Mouse (Mus musculus) embryonic fibroblast, embryonic 13.5 days (primary cell): ENCODE results near the gene Cldn34b2. TPM values are rescaled to one million over a fixed set of nuclear protein-coding genes. Genes with fewer than 3 reads are reported as not detected.
"Not testable (repeated sequence)": the region's sequence is repeated elsewhere in the genome, so short reads cannot be mapped to it uniquely, and the experiment has no call there.

Experiments used
- H3K27ac ChIP-seq: 2 replicates; pipeline ENCODE4 v1.5.1; 2012; ENCODE audit warnings: low read length, control low read depth, inconsistent platforms; ENCODE audit not compliant: insufficient read depth
- H3K4me1 ChIP-seq: 2 replicates; pipeline ENCODE4 v1.6.1; 2011; ENCODE audit warnings: low read length; ENCODE audit not compliant: control insufficient read depth, insufficient read depth
- H3K4me3 ChIP-seq: 2 replicates; pipeline ENCODE4 v1.5.1; 2011; ENCODE audit warnings: mild to moderate bottlenecking, control low read depth, low read length; ENCODE audit not compliant: insufficient read depth
- CTCF ChIP-seq: IDR thresholded peaks from 2 replicates; pipeline ENCODE4 v1.5.1; 2011; ENCODE audit warnings: mild to moderate bottlenecking, control low read depth, low read length, moderate library complexity, borderline replicate concordance; ENCODE audit not compliant: insufficient read depth
- POLR2A ChIP-seq: IDR thresholded peaks from 2 replicates; pipeline ENCODE4 v1.6.1; 2011; ENCODE audit warnings: low read depth, mild to moderate bottlenecking, control low read depth, low read length, moderate library complexity
- polyA plus RNA-seq: library from polyadenylated mRNA; stranded (reverse); fragments of >200 nt; gene quantifications from 2 replicates; pipeline ENCODE4 v1.2.4, GENCODE M21; 2011; ENCODE audit warnings: low read depth; ENCODE audit not compliant: missing spikeins, insufficient read length

Cldn34b2 gene
- not detected in 2 replicates for polyA plus RNA-seq

DNA sequence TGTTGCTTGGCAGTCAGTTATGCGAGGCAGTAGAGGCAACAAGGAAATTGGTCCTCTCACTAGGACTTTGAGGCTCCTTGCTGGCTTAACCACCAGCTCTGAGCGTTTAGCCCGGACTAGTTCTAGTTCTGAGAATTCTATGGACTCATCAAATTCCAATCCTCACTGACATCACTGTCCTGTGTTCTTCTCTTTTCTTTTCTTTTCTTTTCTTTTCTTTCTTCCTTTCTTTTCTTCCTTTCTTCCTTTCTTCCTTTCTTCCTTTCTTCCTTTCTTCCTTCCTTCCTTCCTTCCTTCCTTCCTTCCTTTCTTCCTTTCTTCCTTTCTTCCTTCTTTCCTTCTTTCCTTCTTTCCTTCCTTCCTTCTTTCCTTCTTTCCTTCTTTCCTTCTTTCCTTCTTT lies at the start of gene Cldn34b2:
Gene Cldn34b2, minus strand, starts transcription at position 101 of the 400 bp plus-strand sequence.
- H3K27ac ChIP-seq: not testable (repeated sequence)

DNA sequence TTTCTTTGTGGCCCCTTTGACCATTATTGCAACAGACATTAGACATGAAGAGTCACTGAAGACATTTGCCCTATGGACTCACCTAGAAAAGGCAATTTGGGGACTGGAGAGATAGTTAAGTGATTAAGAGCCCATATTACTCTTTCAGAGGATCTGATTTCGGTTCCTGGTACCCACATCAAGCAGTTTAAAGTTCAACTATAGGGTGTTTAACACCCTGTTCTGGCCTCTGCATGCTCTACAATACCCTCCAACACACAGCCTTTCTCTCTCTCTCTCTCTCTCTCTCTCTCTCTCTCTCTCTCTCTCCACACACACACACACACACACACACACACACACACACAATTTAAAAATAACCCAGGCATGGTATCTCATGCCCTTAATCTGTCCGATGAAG lies 49.4 kb upstream of the Cldn34b2 start:
- no peak overlapping the region for H3K4me3 ChIP-seq
- H3K27ac ChIP-seq: no peak overlapping the region
- no peaks in the 10 kb centered on the region for H3K4me1 ChIP-seq
- no peak for TF ChIP-seq POLR2A
- no peak for TF ChIP-seq CTCF

More for the DNA sequence above, at the start of gene Cldn34b2:
- H3K4me3 ChIP-seq, H3K4me1 ChIP-seq: not testable (repeated sequence)

DNA sequence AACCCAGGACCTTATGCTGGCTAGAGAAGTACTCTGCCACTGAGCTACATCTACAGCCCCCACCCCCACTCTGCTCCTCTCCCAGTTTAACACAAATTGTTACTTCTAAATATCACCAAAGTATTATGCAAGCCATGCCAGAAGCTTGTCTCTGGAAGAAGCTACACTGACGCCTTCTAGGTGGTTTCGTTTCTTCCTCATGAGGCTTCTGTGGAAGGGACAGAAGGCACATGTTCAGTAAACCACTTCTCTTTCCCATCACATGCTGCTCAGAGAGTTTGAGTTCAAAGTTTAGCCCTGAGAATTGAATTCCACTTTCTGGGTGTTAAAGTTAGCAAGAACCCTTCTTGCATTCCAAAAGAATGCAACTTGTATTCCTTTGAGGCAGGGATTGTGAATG lies 49.0 kb upstream of the Cldn34b2 start:
- no peak overlapping the region for H3K27ac ChIP-seq
- H3K4me1 ChIP-seq: no peaks in the 10 kb centered on the region
- H3K4me3 ChIP-seq: no peak overlapping the region
- TF ChIP-seq POLR2A: no peak
- TF ChIP-seq CTCF: no peak

DNA sequence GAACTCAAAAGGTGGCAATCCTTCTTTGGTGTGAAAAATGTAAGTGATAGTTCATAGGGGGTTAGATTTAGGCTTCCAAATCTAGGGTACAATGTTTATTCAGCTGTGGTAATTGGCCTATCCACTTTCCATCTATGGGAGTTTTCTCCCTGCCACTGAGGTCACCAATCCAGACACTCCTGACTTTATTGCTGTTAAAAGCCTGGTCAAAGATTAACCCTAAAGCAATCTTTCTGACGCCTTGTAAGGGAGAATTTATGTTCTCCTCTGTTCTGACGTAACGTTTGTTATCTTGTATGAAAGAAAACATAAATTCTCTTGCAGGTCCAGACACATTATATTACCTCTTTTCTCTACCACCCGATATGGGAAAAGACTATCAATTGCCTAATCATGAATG lies 47.4 kb upstream of the Cldn34b2 start:
- Histone ChIP-seq H3K4me3 (no peak overlapping the region), H3K4me1 (no peaks in the 10 kb centered on the region), H3K27ac (no peak overlapping the region)
- TF ChIP-seq POLR2A: no peak
- TF ChIP-seq CTCF: no peak

DNA sequence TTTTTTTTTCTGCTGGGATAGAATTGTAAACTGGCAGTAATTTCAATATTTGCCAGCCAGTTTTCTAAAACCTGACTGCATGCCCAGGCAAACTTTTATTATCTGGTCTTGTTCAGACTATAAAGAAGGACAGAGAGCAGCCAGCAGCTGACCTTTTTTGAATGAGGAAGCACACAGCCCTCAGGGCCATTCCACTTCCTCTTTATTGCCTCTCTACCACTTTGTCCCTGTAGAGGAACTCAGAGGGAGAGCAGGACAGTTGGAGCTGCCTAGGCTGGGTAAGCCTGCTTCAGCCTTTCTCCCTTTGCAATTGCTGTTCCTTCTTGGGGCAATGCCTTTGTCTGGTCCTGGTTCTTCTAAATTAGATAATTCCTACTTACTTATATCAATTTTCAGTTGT lies 44.1 kb upstream of the Cldn34b2 start:
- H3K4me1 ChIP-seq: no peaks in the 10 kb centered on the region
- no peak overlapping the region for H3K4me3 ChIP-seq
- TF ChIP-seq CTCF (no peak), POLR2A (no peak)
- H3K27ac ChIP-seq: no peak overlapping the region

DNA sequence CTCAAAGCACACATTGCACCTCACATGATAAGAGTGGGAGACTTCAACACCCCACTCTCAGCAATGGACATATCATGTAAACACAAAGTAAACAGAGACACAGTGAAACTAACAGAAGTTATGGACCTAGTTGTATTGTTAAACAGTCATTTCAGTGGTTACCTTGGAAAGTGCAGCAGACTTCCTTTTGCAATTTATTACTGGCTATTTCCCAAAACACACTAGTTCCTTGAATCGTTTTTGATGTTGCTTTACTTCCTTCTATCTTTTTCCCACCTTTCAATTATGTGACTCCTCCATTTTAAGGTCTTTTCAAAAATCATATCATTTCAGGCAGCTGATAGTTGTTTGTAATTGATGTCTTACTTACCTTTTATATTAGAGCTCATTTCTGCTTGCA lies 43.5 kb upstream of the Cldn34b2 start:
- no peak for TF ChIP-seq CTCF
- TF ChIP-seq POLR2A: no peak
- Histone ChIP-seq H3K4me3 (no peak overlapping the region), H3K4me1 (no peaks in the 10 kb centered on the region), H3K27ac (no peak overlapping the region)

DNA sequence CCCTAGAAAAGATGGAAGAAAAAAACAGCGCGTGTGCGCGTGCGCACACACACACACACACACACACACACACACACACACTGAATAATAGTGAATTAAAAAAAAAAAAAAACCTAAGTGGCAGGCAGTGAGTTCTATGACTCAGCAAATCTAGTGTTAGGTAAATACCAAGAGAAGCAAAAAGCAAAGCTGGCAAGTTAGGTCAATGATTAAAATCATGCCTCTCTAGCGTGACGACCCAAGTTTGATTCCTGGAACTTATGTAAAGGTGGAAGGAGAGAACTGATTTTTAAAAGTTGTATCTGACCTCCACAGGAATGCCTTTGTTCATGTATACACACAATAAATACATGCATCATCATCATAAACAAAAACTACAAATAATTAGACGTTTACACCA lies 41.7 kb upstream of the Cldn34b2 start:
- no peak overlapping the region for H3K4me3 ChIP-seq
- no peak overlapping the region for H3K27ac ChIP-seq
- H3K4me1 ChIP-seq: no peaks in the 10 kb centered on the region
- no peak for TF ChIP-seq CTCF

DNA sequence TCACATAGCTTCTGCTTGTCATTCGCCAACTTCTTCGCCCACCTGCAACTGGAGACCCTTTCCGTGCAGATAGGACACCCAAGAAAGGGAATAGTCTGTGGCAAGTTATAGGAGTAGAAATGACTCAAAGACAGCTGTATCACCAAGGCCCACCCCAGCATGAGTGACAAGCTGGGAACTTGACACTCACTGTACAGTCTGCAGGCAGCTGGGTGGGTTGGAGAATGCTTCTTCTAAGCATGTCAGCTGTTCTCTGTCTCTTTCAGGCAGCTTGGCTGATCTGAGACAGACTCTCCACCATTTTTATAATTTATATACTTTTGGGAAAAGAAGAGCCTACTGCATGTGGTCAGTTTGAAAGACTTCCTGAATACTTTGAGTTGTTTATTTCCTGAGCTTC lies 39.5 kb upstream of the Cldn34b2 start:
- TF ChIP-seq CTCF (no peak), POLR2A (no peak)

DNA sequence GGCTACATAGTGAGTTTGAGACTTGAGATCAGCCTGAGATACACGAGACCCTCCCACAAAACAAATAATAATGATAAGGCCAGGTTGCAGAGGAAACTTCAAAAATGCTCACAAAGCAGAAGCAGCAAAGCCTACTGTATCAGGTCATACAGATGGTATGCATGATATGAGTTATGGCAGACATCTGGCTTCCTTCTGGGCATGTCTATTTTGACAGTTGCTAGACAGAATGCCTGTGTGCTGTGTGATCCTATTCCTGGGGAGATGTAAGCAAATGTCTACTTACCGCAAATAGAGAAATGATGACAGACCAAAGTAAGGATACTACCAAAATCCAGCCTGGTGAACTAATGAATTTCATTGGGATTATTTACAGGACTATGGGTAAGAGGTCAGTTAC lies 38.1 kb upstream of the Cldn34b2 start:
- no peak overlapping the region for H3K4me3 ChIP-seq
- H3K27ac ChIP-seq: no peak overlapping the region
- TF ChIP-seq POLR2A (no peak), CTCF (no peak)
- H3K4me1 ChIP-seq: no peaks in the 10 kb centered on the region

More for the DNA sequence above, 39.5 kb upstream of the Cldn34b2 start:
- no peak overlapping the region for H3K4me3 ChIP-seq
- H3K4me1 ChIP-seq: no peaks in the 10 kb centered on the region
- no peak overlapping the region for H3K27ac ChIP-seq

DNA sequence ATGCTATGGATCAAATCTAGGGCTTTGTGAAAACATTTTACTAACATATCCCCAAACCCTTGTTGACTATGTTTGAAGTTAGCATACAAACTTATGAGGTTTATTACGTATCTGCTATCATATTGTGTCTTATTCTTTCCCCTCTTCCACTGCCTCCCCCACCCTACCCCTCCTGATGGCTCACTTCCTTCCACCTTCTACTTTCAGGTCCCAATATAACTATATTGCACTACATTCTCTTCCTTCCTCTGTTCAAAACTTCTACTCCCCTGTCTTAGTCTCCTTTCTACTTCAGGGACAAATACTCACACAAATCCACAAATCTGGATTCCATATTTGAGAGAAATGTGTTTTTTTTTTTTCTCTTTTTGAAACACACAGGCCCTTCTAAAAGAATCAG lies 35.3 kb upstream of the Cldn34b2 start:
- Histone ChIP-seq H3K4me3 (no peak overlapping the region), H3K4me1 (no peaks in the 10 kb centered on the region), H3K27ac (no peak overlapping the region)
- TF ChIP-seq POLR2A: no peak
- no peak for TF ChIP-seq CTCF

DNA sequence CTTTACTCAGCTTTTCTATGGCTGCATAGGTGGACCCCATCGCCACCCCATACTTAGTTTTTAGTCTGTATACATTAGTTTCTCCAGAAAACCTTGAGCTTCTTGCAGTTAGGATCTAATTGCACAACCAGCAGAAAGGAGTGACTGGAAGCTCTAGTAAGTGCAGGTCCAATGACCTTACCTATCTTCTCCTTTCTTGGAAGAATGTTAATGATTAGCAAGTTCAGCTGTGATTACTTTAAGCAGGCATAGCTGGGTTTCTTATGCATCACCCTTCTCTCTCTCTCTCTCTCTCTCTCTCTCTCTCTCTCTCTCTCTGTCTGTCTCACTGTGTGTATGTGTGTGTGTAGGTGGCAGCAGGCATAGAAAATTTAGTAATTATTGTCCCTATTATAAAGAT lies 23.7 kb upstream of the Cldn34b2 start:
- H3K27ac ChIP-seq: no peak overlapping the region
- H3K4me1 ChIP-seq: no peaks in the 10 kb centered on the region
- TF ChIP-seq CTCF (no peak), POLR2A (no peak)
- no peak overlapping the region for H3K4me3 ChIP-seq
